Mouse (Mus musculus) layer of hippocampus, adult 8-10 months (tissue): ENCODE data around the gene Gck. TPM values are rescaled to one million over a fixed set of nuclear protein-coding genes. Genes with fewer than 3 reads are reported as not detected.

ENCODE experiments used
- total RNA-seq, 4 experiments: library from RNA; stranded (reverse); gene quantifications; 2 replicates each; pipeline ENCODE4 v1.2.4; 2022

The Gck gene
- total RNA-seq, 4 experiments from 2014 or later, result 2.6 to 3.7 (median 3.5) TPM

Other genes with a start within 250 kb of the Gck start
- 10 to 100 TPM; 52.7 to 65.7 (median 61.7) TPM for gene Mrps24, start 234.4 kb downstream of the Gck start, total RNA-seq
- gene Urgcp, start 187.7 kb downstream of the Gck start, total RNA-seq, result 10 to 100 TPM; 72.1 to 78.9 (median 73.4) TPM
- 10 to 100 TPM; 69.6 to 80.5 (median 78.1) TPM for gene Dbnl, start 161.6 kb downstream of the Gck start, total RNA-seq
- gene Pgam2, start 146.3 kb downstream of the Gck start, total RNA-seq, result 10 to 100 TPM; 10.6 to 18.9 (median 13.0) TPM
- gene Polm, start 112.1 kb downstream of the Gck start, total RNA-seq, result 10 to 100 TPM in 3 of 4 experiments, 1 to 10 TPM in 1; 9.2 to 17.6 (median 14.7) TPM
- 10 to 100 TPM; 12.3 to 25.9 (median 19.4) TPM for gene Aebp1, start 88.1 kb downstream of the Gck start, total RNA-seq
- gene Pold2, start 71.8 kb downstream of the Gck start, total RNA-seq, result 10 to 100 TPM; 22.9 to 30.8 (median 25.1) TPM
- gene Myl7, start 51.3 kb downstream of the Gck start, total RNA-seq, result not detected
- 10 to 100 TPM; 69.3 to 77.7 (median 72.5) TPM for gene Ykt6, start 5.6 kb upstream of the Gck start, total RNA-seq
- 1,000 to 10,000 TPM in 2 of 4 experiments, 100 to 1,000 TPM in 2; 958 to 1,016 (median 997) TPM for gene Camk2b, start 116.3 kb upstream of the Gck start, total RNA-seq
- under 1 TPM; 0.27 to 0.39 (median 0.29) TPM for gene A730071L15Rik, start 249.9 kb upstream of the Gck start, total RNA-seq